Mouse (Mus musculus) intestine, postnatal 0 days (tissue): ENCODE measurements around the gene Gm10229. TPM values are rescaled to one million over a fixed set of nuclear protein-coding genes. Genes with fewer than 3 reads are reported as not detected.
"Not testable (repeated sequence)": the region's sequence is repeated elsewhere in the genome, so short reads cannot be mapped to it uniquely, and the experiment has no call there.

Source experiments
- ATAC-seq: fragments of 200-750 bp; cut with Nextera tagmentation; 2 replicates; pipeline ENCODE4 v1.8.0; 2017; ENCODE audit warnings: mild to moderate bottlenecking, moderate TSS enrichment, moderate library complexity
- H3K27ac ChIP-seq: fragments of 300-500 bp; sonication (generic); 2 replicates; pipeline ENCODE4 v1.5.1; 2014; ENCODE audit warnings: mild to moderate bottlenecking, low read depth, low read length, moderate library complexity
- H3K27me3 ChIP-seq: fragments of 300-500 bp; sonication (generic); replicated peaks from 2 replicates; pipeline ENCODE4 v1.6.1; 2014; ENCODE audit warnings: low read length, mixed read lengths; ENCODE audit not compliant: control insufficient read depth, insufficient read depth
- H3K36me3 ChIP-seq: fragments of 300-500 bp; sonication (generic); 2 replicates; pipeline ENCODE4 v1.6.1; 2014; ENCODE audit warnings: mild to moderate bottlenecking, moderate library complexity; ENCODE audit not compliant: control insufficient read depth, insufficient read depth
- H3K4me1 ChIP-seq: fragments of 300-500 bp; sonication (generic); replicated peaks from 2 replicates; pipeline ENCODE4 v1.6.1; 2014; ENCODE audit warnings: antibody characterized with exemption, low read length, mixed read lengths; ENCODE audit not compliant: control insufficient read depth, insufficient read depth
- H3K4me2 ChIP-seq: fragments of 300-500 bp; sonication (generic); replicated peaks from 2 replicates; pipeline ENCODE4 v1.6.1; 2014; ENCODE audit warnings: low read depth, mild to moderate bottlenecking, moderate library complexity
- H3K4me3 ChIP-seq: fragments of 300-500 bp; sonication (generic); 2 replicates; pipeline ENCODE4 v1.5.1; 2014; ENCODE audit warnings: low read depth, low read length
- H3K9ac ChIP-seq: fragments of 300-500 bp; sonication (generic); 2 replicates; pipeline ENCODE4 v1.6.1; 2014; ENCODE audit warnings: mild to moderate bottlenecking, low read depth, low read length
- H3K9me3 ChIP-seq: fragments of 300-500 bp; sonication (generic); 2 replicates; pipeline ENCODE4 v1.6.1; 2016; ENCODE audit warnings: mixed run types; ENCODE audit not compliant: control insufficient read depth
- CTCF ChIP-seq: sonication (generic); IDR thresholded peaks from 2 replicates; pipeline ENCODE4 v1.5.1; 2016; ENCODE audit warnings: low read depth, mild to moderate bottlenecking, control low read depth, antibody characterized with exemption, moderate library complexity
- WGBS: fragments of 180-500 bp; shearing (Covaris S2); extraction: QIAGEN DNeasy Blood & Tissue Kit; methylation state at CpG from one replicate; pipeline ENCODE4 v1.1.7; 2014; 5-methylcytosine and 5-hydroxymethylcytosine counted together
- polyA plus RNA-seq: library from polyadenylated mRNA; unstranded; fragments of >200 nt; fragmentation: Nextera tagmentation; extraction: Ambion mirVana; gene quantifications from 2 replicates; pipeline ENCODE4 v1.2.1, GENCODE M21; 2015

Gene Gm10229
- not detected in 2 replicates for polyA plus RNA-seq

DNA sequence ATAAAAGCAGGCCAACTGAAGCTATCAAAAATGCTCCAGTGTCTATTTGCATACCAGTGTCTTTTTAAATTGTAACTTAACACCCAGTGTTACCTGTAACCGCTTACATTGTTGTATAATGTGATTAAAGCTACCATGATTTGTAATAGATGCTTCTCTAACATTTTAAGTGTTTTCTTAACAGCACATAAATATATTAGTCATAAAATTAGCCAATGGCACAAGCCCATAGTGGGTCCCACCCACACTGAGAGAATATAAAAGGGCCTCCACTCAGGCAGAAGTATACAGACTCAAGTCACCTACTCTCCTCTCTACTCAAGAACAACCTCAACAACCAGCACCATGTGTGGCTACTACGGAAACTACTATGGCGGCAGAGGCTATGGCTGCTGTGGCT lies at the start of gene Gm10229:
Gene Gm10229 (plus strand): TSS at position 301 of the 400 bp plus-strand sequence.
- H3K4me2 ChIP-seq, H3K4me3 ChIP-seq, ATAC-seq, H3K27ac ChIP-seq, H3K9ac ChIP-seq, H3K27me3 ChIP-seq, H3K4me1 ChIP-seq, H3K36me3 ChIP-seq, H3K9me3 ChIP-seq: not testable (repeated sequence)
- 90% methylated on average over 1 of the region's 3 CpGs for WGBS

DNA sequence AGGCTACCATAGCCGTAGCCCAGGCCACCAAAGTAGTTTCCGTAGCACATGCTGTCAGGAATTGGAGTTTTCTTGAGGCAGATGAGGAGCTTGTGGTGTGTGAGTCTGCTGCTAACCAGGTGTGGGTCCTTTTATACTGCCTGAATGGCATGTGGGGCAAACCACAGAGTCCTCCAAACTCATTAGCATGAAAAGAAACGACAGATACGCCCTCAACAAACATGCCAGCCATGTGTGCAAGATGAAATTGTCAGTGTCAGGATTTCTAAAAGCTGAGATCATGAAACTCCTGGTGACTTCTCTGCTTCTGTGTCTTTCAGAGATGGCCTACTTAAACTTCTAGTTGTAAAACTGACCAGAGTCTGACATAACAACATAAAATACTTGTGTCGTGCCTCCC lies 4.4 kb upstream of the Gm10229 start, which contains the start of gene Krtap22-2:
Gene Krtap22-2 (minus strand): TSS at position 101 of the 400 bp plus-strand sequence.
- Histone ChIP-seq H3K4me3 (no peak within 1 kb of the TSS), H3K27me3 (no peaks in the 10 kb centered on the region), H3K36me3 (no peaks in the 10 kb centered on the region), H3K9ac (no peak within 1 kb of the TSS), H3K27ac (no peak within 1 kb of the TSS), H3K4me1 (no peaks in the 10 kb centered on the region), H3K4me2 (no peak within 1 kb of the TSS), H3K9me3 (no peaks in the 10 kb centered on the region)
- WGBS, result 85% methylated on average over 5 of the region's 5 CpGs
- no peak for ATAC-seq
- TF ChIP-seq CTCF, result no peak

- H3K36me3 ChIP-seq, result no peaks in the 10 kb centered on the region
- no peak overlapping the region for H3K4me3 ChIP-seq
- no peak for ATAC-seq
- no peaks in the 10 kb centered on the region for H3K4me1 ChIP-seq
- TF ChIP-seq CTCF, result no peak
- WGBS, result 95% methylated on average over 3 of the region's 3 CpGs
- no peak overlapping the region for H3K4me2 ChIP-seq
- no peak overlapping the region for H3K27ac ChIP-seq
- H3K9me3 ChIP-seq, result no peaks in the 10 kb centered on the region
- no peaks in the 10 kb centered on the region for H3K27me3 ChIP-seq
- H3K9ac ChIP-seq, result no peak overlapping the region
Observed at GRCm38 (mm10) chr16:89013973-89014372, 1.1 kb upstream of the Gm10229 start.

GRCm38 (mm10) chr16:89031399-89031798 lies 16.3 kb downstream of the Gm10229 start, which contains the start of gene Krtap6-1:
Gene Krtap6-1, plus strand, starts transcription at chr16:89031699.
- not testable (repeated sequence) for H3K27ac ChIP-seq, H3K36me3 ChIP-seq, H3K27me3 ChIP-seq, ATAC-seq, H3K4me3 ChIP-seq, H3K4me1 ChIP-seq, H3K4me2 ChIP-seq, H3K9me3 ChIP-seq, H3K9ac ChIP-seq
- 96% methylated on average over 3 of the region's 3 CpGs for WGBS

DNA sequence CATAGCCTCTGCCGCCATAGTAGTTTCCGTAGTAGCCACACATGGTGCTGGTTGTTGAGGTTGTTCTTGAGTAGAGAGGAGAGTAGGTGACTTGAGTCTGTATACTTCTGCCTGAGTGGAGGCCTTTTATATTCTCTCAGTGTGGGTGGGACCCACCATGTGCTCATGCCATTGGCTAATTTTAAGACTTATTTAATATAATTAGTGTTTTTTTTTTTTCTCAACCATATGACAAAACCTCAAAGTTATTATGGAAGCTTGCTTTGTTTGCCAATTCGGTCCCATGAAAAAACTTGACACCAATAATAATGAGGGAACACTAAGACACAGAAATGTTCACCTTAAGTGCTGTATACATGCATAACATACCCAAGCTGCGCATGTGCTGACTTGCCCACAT lies 26.3 kb downstream of the Gm10229 start, which contains the start of gene Gm10228:
Gene Gm10228 (minus strand): TSS at position 101 of the 400 bp plus-strand sequence.
- not testable (repeated sequence) for H3K4me3 ChIP-seq, H3K9ac ChIP-seq, ATAC-seq, H3K27ac ChIP-seq, H3K4me2 ChIP-seq, H3K27me3 ChIP-seq, H3K9me3 ChIP-seq, H3K4me1 ChIP-seq, H3K36me3 ChIP-seq
- 89% methylated on average over 2 of the region's 4 CpGs for WGBS

DNA sequence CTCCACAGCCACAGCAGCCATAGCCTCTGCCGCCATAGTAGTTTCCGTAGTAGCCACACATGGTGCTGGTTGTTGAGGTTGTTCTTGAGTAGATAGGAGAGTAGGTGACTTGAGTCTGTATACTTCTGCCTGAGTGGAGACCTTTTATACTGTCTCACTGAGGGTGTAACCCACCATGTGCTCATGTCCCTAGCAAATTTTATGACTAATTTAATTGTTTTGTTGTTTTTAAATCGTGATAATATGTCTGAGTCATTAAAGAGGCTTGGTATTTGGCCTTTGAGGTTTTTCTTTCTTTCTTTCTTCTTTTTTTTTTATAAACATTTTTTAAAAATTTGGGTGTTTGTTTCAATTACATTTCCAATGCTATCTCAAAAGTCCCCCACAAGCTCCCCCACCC lies 32.7 kb downstream of the Gm10229 start, which contains the start of gene Krtap6-5:
Gene Krtap6-5 (minus strand): TSS at position 101 of the 400 bp plus-strand sequence.
- no peak within 1 kb of the TSS for H3K27ac ChIP-seq
- no peak within 1 kb of the TSS for H3K4me2 ChIP-seq
- H3K4me3 ChIP-seq, result no peak within 1 kb of the TSS
- WGBS, result 77% methylated on average over 3 of the region's 3 CpGs
- no peaks in the 10 kb centered on the region for H3K9me3 ChIP-seq
- no peak for TF ChIP-seq CTCF
- no peak for ATAC-seq
- H3K4me1 ChIP-seq, result no peaks in the 10 kb centered on the region
- H3K36me3 ChIP-seq, result no peaks in the 10 kb centered on the region
- H3K9ac ChIP-seq, result no peak within 1 kb of the TSS
- no peaks in the 10 kb centered on the region for H3K27me3 ChIP-seq

DNA sequence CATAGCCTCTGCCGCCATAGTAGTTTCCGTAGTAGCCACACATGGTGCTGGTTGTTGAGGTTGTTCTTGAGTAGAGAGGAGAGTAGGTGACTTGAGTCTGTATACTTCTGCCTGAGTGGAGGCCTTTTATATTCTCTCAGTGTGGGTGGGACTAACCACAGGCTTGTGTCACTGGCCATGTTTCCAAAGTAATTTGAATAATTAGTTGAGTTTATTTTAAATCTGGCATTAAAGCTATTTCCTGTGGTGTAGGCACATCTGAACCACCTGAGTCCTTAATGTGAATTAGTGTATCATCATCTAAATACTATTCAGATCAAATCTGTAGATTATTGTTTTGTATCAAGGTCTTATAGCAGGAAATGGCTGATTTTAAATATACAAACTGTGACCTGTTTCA lies 48.8 kb downstream of the Gm10229 start, which contains the start of gene 1110025L11Rik:
Gene 1110025L11Rik (minus strand): TSS at position 101 of the 400 bp plus-strand sequence.
- not testable (repeated sequence) for H3K9me3 ChIP-seq, H3K27ac ChIP-seq, H3K4me2 ChIP-seq, H3K36me3 ChIP-seq, H3K27me3 ChIP-seq, H3K4me3 ChIP-seq, ATAC-seq, H3K9ac ChIP-seq, H3K4me1 ChIP-seq
- no CpG with 5 or more reads among the region's 2 CpGs for WGBS

Other genes with a start within 250 kb of the Gm10229 start
- not detected in 2 replicates for gene 2310057N15Rik, start 241.1 kb upstream of the Gm10229 start, polyA plus RNA-seq
- not detected in 2 replicates for gene Gm5965, start 237.4 kb upstream of the Gm10229 start, polyA plus RNA-seq
- gene Gm20741, start 203.1 kb upstream of the Gm10229 start, polyA plus RNA-seq, result not detected in 2 replicates
- not detected in 2 replicates for gene Krtap15, start 195.1 kb upstream of the Gm10229 start, polyA plus RNA-seq
- not detected in 2 replicates for gene Krtap14, start 189.1 kb upstream of the Gm10229 start, polyA plus RNA-seq
- gene Krtap19-1, start 145.9 kb upstream of the Gm10229 start, polyA plus RNA-seq, result not detected in 2 replicates
- gene Krtap19-2, start 141.0 kb upstream of the Gm10229 start, polyA plus RNA-seq, result not detected in 2 replicates
- gene Krtap19-3, start 137.2 kb upstream of the Gm10229 start, polyA plus RNA-seq, result not detected in 2 replicates
- not detected in 2 replicates for gene Krtap19-4, start 130.2 kb upstream of the Gm10229 start, polyA plus RNA-seq
- gene Krtap19-5, start 118.8 kb upstream of the Gm10229 start, polyA plus RNA-seq, result not detected in 2 replicates
- not detected in 2 replicates for gene Krtap19-9b, start 83.0 kb upstream of the Gm10229 start, polyA plus RNA-seq
- gene Krtap16-3, start 52.4 kb upstream of the Gm10229 start, polyA plus RNA-seq, result not detected in 2 replicates
- not detected in 2 replicates for gene Krtap22-2, start 4.5 kb upstream of the Gm10229 start, polyA plus RNA-seq
- not detected in 2 replicates for gene Krtap6-1, start 16.4 kb downstream of the Gm10229 start, polyA plus RNA-seq
- gene Gm10228, start 26.2 kb downstream of the Gm10229 start, polyA plus RNA-seq, result not detected in 2 replicates
- not detected in 2 replicates for gene Krtap6-5, start 32.6 kb downstream of the Gm10229 start, polyA plus RNA-seq
- not detected in 2 replicates for gene 1110025L11Rik, start 48.7 kb downstream of the Gm10229 start, polyA plus RNA-seq
- gene Krtap6-3, start 68.7 kb downstream of the Gm10229 start, polyA plus RNA-seq, result not detected in 2 replicates
- gene Gm6358, start 125.6 kb downstream of the Gm10229 start, polyA plus RNA-seq, result not detected in 2 replicates
- not detected in 2 replicates for gene Gm10061, start 135.8 kb downstream of the Gm10229 start, polyA plus RNA-seq
- gene Gm9789, start 142.7 kb downstream of the Gm10229 start, polyA plus RNA-seq, result not detected in 2 replicates
- not detected in 2 replicates for gene Gm7735, start 154.2 kb downstream of the Gm10229 start, polyA plus RNA-seq
- not detected in 2 replicates for gene 1110057P08Rik, start 159.5 kb downstream of the Gm10229 start, polyA plus RNA-seq
- not detected in 2 replicates for gene Krtap20-2, start 190.6 kb downstream of the Gm10229 start, polyA plus RNA-seq